Mouse (Mus musculus) left cerebral cortex, adult 2 months (tissue): ENCODE results near the gene Gpr119. TPM values are rescaled to one million over a fixed set of nuclear protein-coding genes. Genes with fewer than 3 reads are reported as not detected.
A peak's percentile ranks its signal among the peaks of the same experiment; 100 is the strongest.

ENCODE experiments used
- DNase-seq, 2 experiments: peaks; one replicate each; pipeline ENCODE4 v3.0.0; 2021 to 2022; ENCODE audit warnings: low spot score in 2 of 2, mixed read lengths in 1 of 2; ENCODE audit errors: extremely low spot score in 1 of 2
- H3K27ac ChIP-seq: fragments of 200-600 bp; 2 replicates; pipeline ENCODE4 v1.8.1; 2022
- H3K4me3 ChIP-seq: fragments of 200-600 bp; 2 replicates; pipeline ENCODE4 v1.8.1; 2022
- CTCF ChIP-seq: fragments of 200-600 bp; IDR thresholded peaks from 2 replicates; pipeline ENCODE4 v1.8.1; 2022; ENCODE audit warnings: antibody characterized with exemption, mild to moderate bottlenecking, moderate library complexity
- intact Hi-C: fragments of 180-260 bp; cut with DNase I; formaldehyde crosslinking; loops from one replicate; pipeline ENCODE4 v1.15.1; 2025
- microRNA-seq, 2 experiments: library from miRNA; unstranded; fragments of <30 nt; microRNA quantifications; one replicate each; pipeline ENCODE4 v1.2.0; 2021
- total RNA-seq, 2 experiments: library from RNA; stranded (reverse); gene quantifications; 2 replicates each; pipeline ENCODE4 v1.2.3; 2021

Gpr119 gene
- total RNA-seq, 2 experiments from 2014 or later = not detected

- H3K27ac ChIP-seq = peak within 1 kb of the TSS; percentile 86
- intact Hi-C loops = loop anchor here (1.0 kb wide), 1 partner anchor 29 kb away; the partner anchor contains the start of gene Zfp280c
- DNase-seq = peak; percentile 71 to 76
- no peak for TF ChIP-seq CTCF
- peak within 1 kb of the TSS; percentile 58 for H3K4me3 ChIP-seq
Observed at GRCm38 (mm10) chrX:48623379-48624053, 50.8 kb downstream of the Gpr119 start, which contains the start of gene Slc25a14. Gene Slc25a14, plus strand, starts transcription at chrX:48623413.

- Histone ChIP-seq H3K27ac (peak overlapping the region; percentile 86), H3K4me3 (peak overlapping the region; percentile 58)
- DNase-seq = no peak
- TF ChIP-seq CTCF = no peak
- intact Hi-C loops = loop anchor here (1.0 kb wide), 1 partner anchor 29 kb away; the partner anchor contains the start of gene Zfp280c
Observed at GRCm38 (mm10) chrX:48623049-48623378, 51.3 kb downstream of the Gpr119 start.

Small RNAs within 50 kb of the gene (microRNA-seq; reads per million reads assigned to microRNA genes)
- 0 reads per million in 2 experiments for gene Gm27828

Other genes starting within 250 kb of the Gpr119 start
- under 1 TPM; 0.63 to 0.84 TPM for gene Elf4, start 211.3 kb downstream of the Gpr119 start, total RNA-seq
- gene Aifm1, start 160.9 kb downstream of the Gpr119 start, total RNA-seq = 10 to 100 TPM; 21.6 to 28.3 TPM
- 10 to 100 TPM; 31.4 to 40.4 TPM for gene Rab33a, start 155.2 kb downstream of the Gpr119 start, total RNA-seq
- gene Zfp280c, start 80.0 kb downstream of the Gpr119 start, total RNA-seq = 10 to 100 TPM; 21.0 to 21.3 TPM
- 10 to 100 TPM; 58.3 to 68.5 TPM for gene Slc25a14, start 51.1 kb downstream of the Gpr119 start, total RNA-seq
- gene Rbmx2, start 20.5 kb upstream of the Gpr119 start, total RNA-seq = 1 to 10 TPM; 4.1 to 4.6 TPM
- gene Gm595, start 203.2 kb upstream of the Gpr119 start, total RNA-seq = not detected